Mouse (Mus musculus): ENCODE results near the gene Hmgn2. TPM values are rescaled to one million over a fixed set of nuclear protein-coding genes. Genes with fewer than 3 reads are reported as not detected.
"Not testable (repeated sequence)": the region's sequence is repeated elsewhere in the genome, so short reads cannot be mapped to it uniquely, and the experiment has no call there.

Gene Hmgn2
- total RNA-seq, 1 experiment from 2014 or later, result 425 TPM

- DNase-seq, result no peak
Observed at GRCm38 (mm10) chr4:133923743-133924142, 44.7 kb downstream of the Hmgn2 start.

- DNase-seq, result not testable (repeated sequence)
Observed at GRCm38 (mm10) chr4:133918093-133918825, 50.2 kb downstream of the Hmgn2 start.

Other genes starting within 250 kb of the Hmgn2 start
- gene Arid1a, start 211.9 kb downstream of the Hmgn2 start, total RNA-seq (2021), result 73.6 and 79.7 TPM in 2 replicates
- gene Rps6ka1, start 80.9 kb downstream of the Hmgn2 start, total RNA-seq (2021), result 14.7 and 21.3 TPM in 2 replicates
- 45.2 and 55.0 TPM in 2 replicates for gene Dhdds, start 32.3 kb upstream of the Hmgn2 start, total RNA-seq (2021)
- not detected in 2 replicates for gene Lin28a, start 50.2 kb upstream of the Hmgn2 start, total RNA-seq (2021)
- not detected in 2 replicates for gene Zfp683, start 85.2 kb upstream of the Hmgn2 start, total RNA-seq (2021)
- gene Crybg2, start 92.2 kb upstream of the Hmgn2 start, total RNA-seq (2021), result 0.15 TPM in 1 of 2 replicates, not detected in the other
- 3.5 and 8.4 TPM in 2 replicates for gene Cd52, start 126.4 kb upstream of the Hmgn2 start, total RNA-seq (2021)
- 8.1 and 9.4 TPM in 2 replicates for gene Ubxn11, start 133.9 kb upstream of the Hmgn2 start, total RNA-seq (2021)
- gene Sh3bgrl3, start 160.1 kb upstream of the Hmgn2 start, total RNA-seq (2021), result 62.5 and 73.2 TPM in 2 replicates
- 15.7 and 19.2 TPM in 2 replicates for gene Cep85, start 218.5 kb upstream of the Hmgn2 start, total RNA-seq (2021)
- gene Gm7534, start 234.4 kb upstream of the Hmgn2 start, total RNA-seq (2021), result not detected in 2 replicates